Mouse (Mus musculus) fibroblast of lung, adult 2 months (primary cell): ENCODE measurements around the gene Robo2.
"Not testable (repeated sequence)": the region's sequence is repeated elsewhere in the genome, so short reads cannot be mapped to it uniquely, and the experiment has no call there.

ENCODE experiments used
- DNase-seq: peaks from one replicate; pipeline ENCODE4 v3.0.0-alpha.2; 2011; ENCODE audit warnings: low read depth

Robo2 gene

GRCm38 (mm10) chr16:74065958-74066357, 345.7 kb downstream of the Robo2 start:
- no peak for DNase-seq

- DNase-seq: no peak
Measured at GRCm38 (mm10) chr16:74061951-74062350, 349.7 kb downstream of the Robo2 start.

DNA sequence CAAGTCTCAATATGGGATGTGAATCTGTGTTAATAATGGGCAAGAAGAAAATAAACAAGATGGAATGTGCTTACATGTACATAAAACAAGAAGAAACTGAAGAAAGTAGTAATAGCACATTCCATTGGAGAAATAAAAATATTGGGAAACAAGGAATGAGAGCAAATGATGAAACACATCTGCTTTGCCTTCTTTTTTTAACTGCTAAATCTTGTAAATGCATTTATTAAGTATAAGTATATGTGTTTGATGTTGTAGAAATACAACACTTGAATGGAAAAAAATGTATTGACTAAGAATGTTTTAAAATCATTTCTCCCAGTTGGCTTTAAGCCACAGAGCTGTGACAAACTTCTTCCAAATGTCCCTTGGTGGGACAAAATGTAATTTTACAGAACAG, 350.1 kb downstream of the Robo2 start:
- DNase-seq: no peak

GRCm38 (mm10) chr16:74056886-74057285, 354.7 kb downstream of the Robo2 start:
- DNase-seq: no peak

GRCm38 (mm10) chr16:74056210-74056609, 355.4 kb downstream of the Robo2 start:
- no peak for DNase-seq

GRCm38 (mm10) chr16:74055061-74055751, 356.4 kb downstream of the Robo2 start:
- no peak for DNase-seq

- DNase-seq: no peak
Measured at GRCm38 (mm10) chr16:74049467-74049866, 362.2 kb downstream of the Robo2 start.

DNA sequence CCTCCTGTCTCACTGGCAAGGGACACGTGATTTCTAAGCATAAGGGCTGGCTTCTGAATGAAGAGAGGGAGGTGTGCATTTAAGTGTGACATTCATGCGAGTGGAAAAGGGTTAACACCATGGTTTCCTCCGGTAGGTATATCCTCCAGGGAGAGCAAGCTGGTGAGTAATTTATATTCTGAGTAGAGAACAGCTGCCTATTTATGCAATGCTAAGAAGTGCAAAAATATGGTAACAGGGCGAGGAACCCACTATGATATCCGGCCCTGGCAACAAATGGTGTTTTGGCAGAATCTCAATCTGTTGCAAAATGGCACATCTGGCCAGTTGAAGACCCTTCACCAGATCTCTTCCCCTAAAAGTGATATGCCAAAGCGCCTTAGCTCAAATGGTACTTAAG, 362.6 kb downstream of the Robo2 start:
- no peak for DNase-seq

DNA sequence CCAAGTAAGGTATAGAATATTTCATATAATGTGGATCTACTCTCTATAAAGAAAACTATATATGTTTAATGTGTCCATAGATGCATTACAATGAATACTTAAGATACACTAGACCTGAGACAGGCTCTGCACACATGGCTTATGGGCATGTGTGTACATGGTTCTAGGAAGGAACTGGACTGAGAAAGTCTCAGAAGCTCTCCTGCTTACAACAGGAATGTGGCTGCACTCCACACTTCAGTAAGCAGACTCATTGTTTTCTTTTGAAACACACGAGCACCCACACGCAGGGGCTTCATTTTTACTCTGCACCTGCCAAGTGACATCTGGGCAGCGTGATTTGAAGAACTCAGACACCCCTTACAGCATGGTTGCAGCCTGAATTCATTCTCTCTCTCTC, 364.4 kb downstream of the Robo2 start:
- no peak for DNase-seq

DNA sequence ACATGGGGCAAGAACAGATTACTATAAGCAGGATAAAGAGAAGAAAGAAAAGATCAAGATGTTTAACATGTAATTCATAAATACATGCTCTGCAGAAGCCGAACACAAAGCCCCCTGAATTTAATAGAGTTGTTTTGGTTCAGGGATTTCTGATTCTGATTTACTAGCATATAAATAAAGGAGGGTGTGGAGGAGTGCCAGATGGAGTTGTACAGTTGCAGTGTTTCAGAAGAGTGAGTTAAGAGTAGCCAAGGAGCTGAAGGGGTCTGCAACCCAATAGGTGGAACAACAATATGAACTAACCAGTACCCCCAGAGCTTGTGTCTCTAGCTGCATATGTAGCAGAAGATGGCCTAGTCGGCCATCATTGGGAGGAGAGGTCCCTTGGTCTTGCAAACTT, 370.8 kb downstream of the Robo2 start:
- DNase-seq: not testable (repeated sequence)

GRCm38 (mm10) chr16:74027822-74028221, 383.8 kb downstream of the Robo2 start:
- no peak for DNase-seq

DNA sequence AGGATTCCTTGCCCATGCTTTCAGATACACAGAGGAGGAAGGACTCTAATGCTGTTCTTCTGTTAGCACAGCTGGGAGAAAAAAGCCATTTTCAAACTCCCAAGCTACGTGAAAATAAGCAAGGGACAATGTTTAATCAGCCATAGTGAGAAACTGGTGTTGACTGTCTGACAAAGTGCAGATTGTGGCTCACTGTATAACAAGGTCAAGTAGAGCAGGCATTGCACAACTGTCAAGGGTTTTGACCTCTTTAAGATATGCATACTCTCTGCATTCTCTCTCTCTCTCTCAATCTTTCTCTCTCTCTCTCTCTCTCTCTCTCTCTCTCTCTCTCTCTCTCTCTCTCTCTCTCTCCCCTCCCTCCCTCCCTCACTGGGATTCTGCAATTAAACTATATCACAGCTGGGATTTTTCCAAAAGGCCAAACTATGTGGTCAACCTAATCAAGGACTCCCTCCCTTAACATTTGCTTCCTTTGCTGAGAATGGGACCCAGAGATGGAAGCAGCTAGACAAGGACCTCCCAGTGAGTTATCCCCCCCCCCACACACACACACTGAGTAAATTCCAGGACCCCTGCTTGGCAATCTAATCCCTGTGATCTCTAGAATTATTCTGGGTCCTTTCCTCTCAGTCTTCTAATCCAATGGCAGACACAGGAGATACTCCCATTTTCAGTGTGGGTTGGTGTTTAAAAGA, 389.2 kb downstream of the Robo2 start:
- DNase-seq: no peak

GRCm38 (mm10) chr16:74005767-74006166, 405.9 kb downstream of the Robo2 start:
- DNase-seq: no peak

DNA sequence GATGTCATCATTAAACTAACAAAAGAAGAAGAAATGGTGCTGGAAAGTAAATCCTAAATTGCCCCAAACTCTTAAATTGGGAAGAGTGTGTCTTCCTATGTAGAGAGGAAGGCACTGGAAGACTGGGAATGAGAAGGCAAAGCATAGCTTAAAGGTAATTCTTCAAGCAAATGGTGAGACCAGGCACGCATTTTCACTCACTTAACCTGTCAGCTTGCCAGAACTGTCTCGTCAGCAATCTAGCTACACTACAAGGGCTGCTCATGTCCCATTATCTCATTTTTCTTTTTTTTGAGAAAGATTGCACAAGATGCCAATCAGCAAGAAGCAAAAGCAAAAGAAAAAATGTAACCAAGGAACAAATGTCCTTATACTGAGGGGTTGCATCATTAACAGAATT, 410.3 kb downstream of the Robo2 start:
- DNase-seq: no peak

GRCm38 (mm10) chr16:73991212-73991611, 420.4 kb downstream of the Robo2 start:
- no peak for DNase-seq

DNA sequence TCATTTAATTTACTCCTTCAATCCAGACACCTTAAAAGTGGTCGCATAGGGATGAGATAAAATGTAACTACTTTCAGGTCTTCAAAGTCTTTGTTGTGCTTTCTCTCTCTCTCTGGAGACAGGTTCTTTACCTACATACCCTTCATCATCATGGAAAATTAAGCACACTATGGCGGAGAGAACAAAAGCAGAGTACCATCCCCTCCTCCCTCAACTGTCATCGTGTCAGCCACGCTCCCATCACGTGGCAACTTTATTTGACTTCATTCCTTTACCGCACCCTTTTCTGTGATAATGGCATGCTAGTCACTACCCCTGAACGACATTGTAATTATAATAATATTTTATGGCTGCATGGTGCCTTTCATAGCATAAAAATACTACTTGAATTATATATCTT, 442.1 kb downstream of the Robo2 start:
- no peak for DNase-seq

DNA sequence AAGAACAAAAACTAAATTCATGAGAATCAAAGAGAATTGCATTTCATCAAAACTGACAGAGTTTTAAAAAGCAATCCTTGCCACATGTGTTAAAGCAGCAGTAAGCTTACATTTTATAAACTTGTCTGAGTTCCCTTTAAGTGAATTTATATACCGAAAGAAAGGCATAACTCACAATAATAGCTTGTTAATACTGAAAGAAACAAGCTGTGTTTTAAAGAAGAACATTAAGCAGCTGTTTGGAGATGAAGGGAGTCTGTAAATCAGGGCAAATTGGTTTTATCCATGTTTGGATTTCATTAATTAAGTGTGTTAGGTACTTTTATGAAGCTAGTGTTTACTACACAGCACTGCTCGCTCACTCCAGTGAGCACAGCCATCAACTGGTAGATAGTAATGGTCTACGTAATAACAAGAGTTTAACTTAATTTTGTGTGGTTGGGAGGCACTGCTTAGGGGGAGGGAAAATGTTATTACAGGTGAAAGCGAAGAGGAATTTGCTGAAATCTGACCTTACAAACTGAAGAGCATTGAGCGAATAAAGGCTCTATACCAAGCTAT, 447.2 kb downstream of the Robo2 start:
- no peak for DNase-seq

- peak; percentile 7 for DNase-seq
Measured at GRCm38 (mm10) chr16:73959479-73959970, 452.1 kb downstream of the Robo2 start.

- DNase-seq: no peak
Measured at GRCm38 (mm10) chr16:73958524-73958846, 453.1 kb downstream of the Robo2 start.

GRCm38 (mm10) chr16:73957675-73958523, 453.7 kb downstream of the Robo2 start:
- no peak for DNase-seq

GRCm38 (mm10) chr16:73946171-73946570, 465.5 kb downstream of the Robo2 start:
- no peak for DNase-seq

DNA sequence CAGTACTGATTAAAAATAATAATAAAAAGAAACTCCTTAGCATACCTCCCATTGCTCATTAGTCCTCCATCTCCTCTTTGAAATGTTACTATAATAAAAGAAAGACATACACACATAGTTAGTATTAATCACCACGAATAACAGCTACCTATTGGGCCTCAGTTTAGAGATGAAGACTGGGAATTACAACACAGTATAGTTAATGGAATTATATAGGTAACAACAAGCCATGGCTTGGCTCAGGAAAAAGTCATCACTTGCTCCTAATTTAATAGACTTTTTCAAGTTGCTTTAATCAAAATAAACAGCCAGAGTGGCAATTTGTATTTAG, 471.4 kb downstream of the Robo2 start:
- DNase-seq: no peak
